Mouse (Mus musculus) stomach, embryonic 14.5 days (tissue): ENCODE measurements around the gene Cd86. TPM values are rescaled to one million over a fixed set of nuclear protein-coding genes. Genes with fewer than 3 reads are reported as not detected.

Source experiments
- ATAC-seq: fragments of 200-750 bp; cut with Nextera tagmentation; 2 replicates; pipeline ENCODE4 v1.8.0; 2017; ENCODE audit warnings: low read depth, moderate TSS enrichment; ENCODE audit not compliant: insufficient number of reproducible peaks, insufficient read depth, low FRiP score
- H3K27ac ChIP-seq: fragments of 300-500 bp; sonication (generic); 2 replicates; pipeline ENCODE4 v1.5.1; 2014; ENCODE audit warnings: mild to moderate bottlenecking, low read length, moderate library complexity, mixed read lengths
- H3K27me3 ChIP-seq: fragments of 300-500 bp; sonication (generic); 2 replicates; pipeline ENCODE4 v1.6.1; 2014; ENCODE audit warnings: low read length, control low read depth, mixed read lengths; ENCODE audit not compliant: control insufficient read depth, insufficient read depth
- H3K36me3 ChIP-seq: fragments of 300-500 bp; sonication (generic); 2 replicates; pipeline ENCODE4 v1.6.1; 2014; ENCODE audit warnings: mild to moderate bottlenecking, control low read depth, low read length, moderate library complexity, mixed read lengths; ENCODE audit not compliant: control insufficient read depth, insufficient read depth
- H3K4me1 ChIP-seq: fragments of 300-500 bp; sonication (generic); 2 replicates; pipeline ENCODE4 v1.6.1; 2014; ENCODE audit warnings: low read length, control low read depth, mixed read lengths; ENCODE audit not compliant: control insufficient read depth, insufficient read depth
- H3K4me2 ChIP-seq: fragments of 300-500 bp; sonication (generic); replicated peaks from 2 replicates; pipeline ENCODE4 v1.6.1; 2014; ENCODE audit warnings: low read depth, low read length, control low read depth
- H3K4me3 ChIP-seq: fragments of 300-500 bp; sonication (generic); 2 replicates; pipeline ENCODE4 v1.5.1; 2014; ENCODE audit warnings: low read depth, low read length, control low read depth
- H3K9ac ChIP-seq: fragments of 300-500 bp; sonication (generic); replicated peaks from 2 replicates; pipeline ENCODE4 v1.6.1; 2014; ENCODE audit warnings: low read depth, mild to moderate bottlenecking, control low read depth, low read length, moderate library complexity, mixed read lengths
- H3K9me3 ChIP-seq: fragments of 300-500 bp; sonication (generic); 2 replicates; pipeline ENCODE4 v1.6.1; 2016; ENCODE audit warnings: low read depth, low read length, control low read depth; ENCODE audit not compliant: control insufficient read depth
- WGBS: fragments of 180-500 bp; shearing (Covaris S2); extraction: QIAGEN DNeasy Blood & Tissue Kit; methylation state at CpG from one replicate; pipeline ENCODE4 v1.1.7; 2014; 5-methylcytosine and 5-hydroxymethylcytosine counted together
- polyA plus RNA-seq: library from polyadenylated mRNA; unstranded; fragments of >200 nt; fragmentation: Nextera tagmentation; extraction: Ambion mirVana; gene quantifications from 2 replicates; pipeline ENCODE4 v1.2.1, GENCODE M21; 2014

Cd86 gene
- polyA plus RNA-seq, 1 experiment from 2014 or later = 2.0 TPM

- ATAC-seq = no peak
- no peak overlapping the region for H3K9ac ChIP-seq
- no peaks in the 10 kb centered on the region for H3K36me3 ChIP-seq
- H3K4me2 ChIP-seq = peak overlapping the region; percentile 49
- H3K27me3 ChIP-seq = 0 out of 2 replicates have a peak, but pooled peaks cover 5% of the 10 kb centered on the region
- H3K27ac ChIP-seq = no peak overlapping the region
- H3K4me3 ChIP-seq = peak overlapping the region; percentile 38
- WGBS = 63% methylated on average over 9 of the region's 9 CpGs
- peaks cover 2% of the 10 kb centered on the region; the same call in 1 of the 2 replicates for H3K4me1 ChIP-seq
- H3K9me3 ChIP-seq = no peaks in the 10 kb centered on the region
Observed at GRCm38 (mm10) chr16:36694798-36695290, 29.0 kb upstream of the Cd86 start.

DNA sequence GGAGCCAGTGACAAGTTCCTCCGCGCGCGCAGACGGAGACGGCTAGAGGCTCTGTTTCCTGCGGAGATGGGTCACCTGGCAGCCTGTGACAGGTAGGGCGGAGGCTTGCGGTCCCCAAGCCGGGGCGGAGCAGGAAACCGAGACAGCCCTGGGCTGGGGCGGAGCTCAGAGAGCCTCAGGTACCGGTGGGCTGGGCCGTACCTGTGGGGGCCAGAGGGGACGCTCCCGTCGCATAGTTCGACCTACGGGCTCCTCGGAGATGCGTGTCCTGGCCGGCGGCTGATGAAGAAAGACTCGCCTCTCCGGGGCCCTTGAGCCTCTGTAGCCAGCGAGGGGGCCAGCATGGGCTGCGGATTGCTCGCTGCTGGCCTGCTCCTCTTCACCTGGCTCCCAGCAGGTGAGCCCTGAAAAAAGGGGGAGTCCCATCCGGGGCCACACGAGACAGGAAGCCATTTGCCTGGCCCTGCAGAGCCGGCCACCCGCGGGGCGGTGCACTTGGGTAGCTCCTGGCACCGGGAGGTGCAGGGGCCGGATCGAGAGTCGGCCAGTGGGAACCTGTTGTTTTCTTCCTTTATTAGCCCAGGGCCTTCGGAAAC lies 28.0 kb upstream of the Cd86 start, which contains the start of gene Ildr1:
Ildr1 (plus strand) TSS at position 161 of the 596 bp plus-strand sequence.
- H3K4me2 ChIP-seq = peak within 1 kb of the TSS; percentile 49
- no peaks in the 10 kb centered on the region for H3K9me3 ChIP-seq
- 0 out of 2 replicates have a peak, but pooled peaks cover 5% of the 10 kb centered on the region for H3K27me3 ChIP-seq
- peaks cover 2% of the 10 kb centered on the region; the same call in 1 of the 2 replicates for H3K4me1 ChIP-seq
- H3K27ac ChIP-seq = no peak within 1 kb of the TSS
- ATAC-seq = peak; percentile 68
- 1% methylated on average over 38 of the region's 40 CpGs for WGBS
- peak within 1 kb of the TSS; percentile 36 for H3K9ac ChIP-seq
- peak within 1 kb of the TSS; percentile 38 for H3K4me3 ChIP-seq
- no peaks in the 10 kb centered on the region for H3K36me3 ChIP-seq

GRCm38 (mm10) chr16:36691484-36691883 lies 25.6 kb upstream of the Cd86 start:
- 54% methylated on average over 3 of the region's 3 CpGs for WGBS

DNA sequence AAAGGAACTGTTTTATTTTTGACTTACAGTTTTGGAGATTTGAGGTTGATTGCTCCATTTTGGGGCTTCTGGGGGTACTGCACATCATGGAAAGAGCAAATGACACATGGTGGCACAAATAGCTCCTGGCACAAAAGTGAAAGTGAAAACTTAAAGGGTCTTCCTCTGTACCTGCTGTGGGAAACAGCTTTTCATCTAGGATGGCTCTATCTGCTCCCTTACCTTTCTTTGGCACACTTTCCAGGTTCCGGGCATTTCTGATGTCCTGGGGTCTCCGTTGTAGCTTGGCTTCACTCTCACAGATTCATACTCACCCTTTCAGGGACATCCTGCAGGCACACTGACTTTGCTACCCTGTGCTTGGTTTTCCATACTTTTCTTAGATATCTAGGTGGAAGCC lies 22.2 kb upstream of the Cd86 start:
- ATAC-seq = no peak
- Histone ChIP-seq H3K27ac (no peak overlapping the region), H3K36me3 (no peaks in the 10 kb centered on the region), H3K4me3 (no peak overlapping the region), H3K9me3 (no peaks in the 10 kb centered on the region), H3K9ac (no peak overlapping the region), H3K4me2 (no peak overlapping the region), H3K27me3 (no peaks in the 10 kb centered on the region), H3K4me1 (no peaks in the 10 kb centered on the region)
- 95% methylated on average over 2 of the region's 2 CpGs for WGBS

More at GRCm38 (mm10) chr16:36691484-36691883, 25.6 kb upstream of the Cd86 start:
- no peak overlapping the region for H3K27ac ChIP-seq
- H3K9me3 ChIP-seq = no peaks in the 10 kb centered on the region
- H3K4me3 ChIP-seq = no peak overlapping the region
- no peak for ATAC-seq
- no peak overlapping the region for H3K9ac ChIP-seq
- H3K4me2 ChIP-seq = no peak overlapping the region
- H3K4me1 ChIP-seq = peaks cover 2% of the 10 kb centered on the region; the same call in 1 of the 2 replicates
- no peaks in the 10 kb centered on the region for H3K36me3 ChIP-seq
- H3K27me3 ChIP-seq = 0 out of 2 replicates have a peak, but pooled peaks cover 5% of the 10 kb centered on the region

GRCm38 (mm10) chr16:36684325-36684918 lies 18.5 kb upstream of the Cd86 start:
- H3K27ac ChIP-seq = no peak overlapping the region
- no peak for ATAC-seq
- H3K4me1 ChIP-seq = no peaks in the 10 kb centered on the region
- no peak overlapping the region for H3K4me3 ChIP-seq
- H3K9me3 ChIP-seq = no peaks in the 10 kb centered on the region
- H3K4me2 ChIP-seq = no peak overlapping the region
- WGBS = 73% methylated on average over 6 of the region's 6 CpGs
- H3K9ac ChIP-seq = no peak overlapping the region
- no peaks in the 10 kb centered on the region for H3K36me3 ChIP-seq
- no peaks in the 10 kb centered on the region for H3K27me3 ChIP-seq

DNA sequence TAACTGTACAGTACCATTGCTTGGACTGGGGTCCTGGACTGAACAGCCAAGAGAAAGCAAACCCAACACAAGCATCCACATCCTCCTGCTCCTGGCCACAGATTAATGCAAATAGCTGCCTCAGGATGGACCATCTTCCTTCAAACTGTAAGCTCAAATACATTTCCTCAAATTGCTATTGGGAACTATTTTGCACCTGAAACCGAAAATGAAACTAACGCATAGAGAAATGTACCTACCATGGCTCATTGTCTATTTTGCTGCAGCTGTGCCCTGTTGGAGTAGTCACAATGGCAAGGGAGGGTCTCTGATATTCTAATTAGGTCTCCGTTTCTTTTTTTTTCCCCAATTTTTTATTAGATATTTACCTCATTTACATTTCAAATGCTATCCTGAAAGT lies 15.9 kb upstream of the Cd86 start:
- H3K36me3 ChIP-seq = no peaks in the 10 kb centered on the region
- no peak overlapping the region for H3K4me2 ChIP-seq
- no peaks in the 10 kb centered on the region for H3K4me1 ChIP-seq
- no peak overlapping the region for H3K27ac ChIP-seq
- H3K9ac ChIP-seq = no peak overlapping the region
- no peak overlapping the region for H3K4me3 ChIP-seq
- ATAC-seq = no peak
- no peaks in the 10 kb centered on the region for H3K27me3 ChIP-seq
- no peaks in the 10 kb centered on the region for H3K9me3 ChIP-seq
- WGBS = 88% methylated on average over 3 of the region's 3 CpGs

DNA sequence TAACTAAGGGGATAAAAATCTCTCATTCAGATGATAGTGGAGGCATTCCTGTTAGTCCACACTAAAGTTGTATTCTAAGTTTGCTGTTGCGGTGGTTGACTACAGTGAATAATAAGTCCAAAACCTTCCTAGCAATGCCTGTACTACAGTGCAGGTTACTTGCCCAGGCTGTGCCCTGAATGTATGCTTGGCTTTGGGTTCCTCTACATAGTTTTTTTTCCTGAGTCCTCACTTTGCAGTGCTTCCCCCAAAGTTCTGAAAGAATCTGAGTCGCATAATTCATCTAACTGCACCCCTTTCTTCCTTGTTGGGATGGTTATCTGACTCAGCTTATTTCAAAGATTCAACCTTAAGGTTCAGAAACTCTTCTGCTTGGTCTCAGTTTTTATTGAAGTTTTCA lies 10.0 kb upstream of the Cd86 start:
- Histone ChIP-seq H3K9me3 (no peaks in the 10 kb centered on the region), H3K9ac (no peak overlapping the region), H3K4me3 (no peak overlapping the region), H3K4me2 (no peak overlapping the region), H3K27me3 (no peaks in the 10 kb centered on the region), H3K27ac (no peak overlapping the region), H3K36me3 (no peaks in the 10 kb centered on the region), H3K4me1 (no peaks in the 10 kb centered on the region)
- 93% methylated on average over 2 of the region's 2 CpGs for WGBS
- ATAC-seq = no peak

- Histone ChIP-seq H3K4me3 (no peak overlapping the region), H3K36me3 (no peaks in the 10 kb centered on the region), H3K9me3 (no peaks in the 10 kb centered on the region), H3K9ac (no peak overlapping the region), H3K27ac (no peak overlapping the region), H3K4me2 (no peak overlapping the region), H3K4me1 (no peaks in the 10 kb centered on the region), H3K27me3 (no peaks in the 10 kb centered on the region)
- 49% methylated on average over 2 of the region's 2 CpGs for WGBS
- ATAC-seq = no peak
Observed at GRCm38 (mm10) chr16:36675304-36675703, 9.4 kb upstream of the Cd86 start.
